Mouse (Mus musculus) embryo, embryonic 11.5 days (tissue): ENCODE measurements at regions not wholly inside any gene's neighbourhood (a gene's known extent, or its start where the extent isn't known, plus 50 kb on each side); places are given as distances from the start of the nearest gene placed in this dataset.
"Not testable (repeated sequence)": the region's sequence is repeated elsewhere in the genome, so short reads cannot be mapped to it uniquely, and the experiment has no call there.

Source experiments
- DNase-seq: peaks from one replicate; pipeline ENCODE4 v3.0.0-alpha.2; 2012; ENCODE audit warnings: low read depth, low spot score

GRCm38 (mm10) chr4:131159712-131160111 is 215.5 kb downstream of the Matn1 start:
- DNase-seq, result no peak

GRCm38 (mm10) chr4:131160135-131160534 is 215.9 kb downstream of the Matn1 start:
- no peak for DNase-seq

- DNase-seq, result no peak
Measured at GRCm38 (mm10) chr4:131161501-131161900, 217.3 kb downstream of the Matn1 start.

- DNase-seq, result no peak
Measured at GRCm38 (mm10) chr4:131163782-131164315, 219.7 kb downstream of the Matn1 start.

GRCm38 (mm10) chr4:131166574-131167270 is 222.5 kb downstream of the Matn1 start:
- DNase-seq, result no peak

GRCm38 (mm10) chr4:131167921-131168320 is 223.7 kb downstream of the Matn1 start:
- DNase-seq, result no peak

- DNase-seq, result no peak
Measured at GRCm38 (mm10) chr4:131173783-131174460, 229.7 kb downstream of the Matn1 start.

GRCm38 (mm10) chr4:131176701-131177100 is 232.5 kb downstream of the Matn1 start:
- no peak for DNase-seq

- DNase-seq, result no peak
Measured at GRCm38 (mm10) chr4:131177889-131178288, 233.7 kb downstream of the Matn1 start.

GRCm38 (mm10) chr4:131178642-131179041 is 234.5 kb downstream of the Matn1 start:
- DNase-seq, result not testable (repeated sequence)

- no peak for DNase-seq
Measured at GRCm38 (mm10) chr4:131188066-131188465, 243.9 kb downstream of the Matn1 start.

- DNase-seq, result no peak
Measured at GRCm38 (mm10) chr4:131191106-131191880, 247.1 kb downstream of the Matn1 start.

GRCm38 (mm10) chr4:131193900-131194419 is 249.8 kb downstream of the Matn1 start:
- DNase-seq, result no peak

GRCm38 (mm10) chr4:131196147-131196546 is 252.0 kb downstream of the Matn1 start:
- no peak for DNase-seq

GRCm38 (mm10) chr4:131203721-131204120 is 259.5 kb downstream of the Matn1 start:
- no peak for DNase-seq

GRCm38 (mm10) chr4:131204722-131205121 is 260.5 kb downstream of the Matn1 start:
- DNase-seq, result no peak

- DNase-seq, result no peak
Measured at GRCm38 (mm10) chr4:131205127-131205526, 260.9 kb downstream of the Matn1 start.

- DNase-seq, result no peak
Measured at GRCm38 (mm10) chr4:131205685-131206084, 261.5 kb downstream of the Matn1 start.

GRCm38 (mm10) chr4:131206181-131206885 is 262.1 kb downstream of the Matn1 start:
- DNase-seq, result no peak

GRCm38 (mm10) chr4:131206886-131207200 is 262.7 kb downstream of the Matn1 start:
- no peak for DNase-seq

- DNase-seq, result no peak
Measured at GRCm38 (mm10) chr4:131207249-131207648, 263.1 kb downstream of the Matn1 start.
